Mouse (Mus musculus): ENCODE measurements around the gene Eif4ebp2.
"Not testable (repeated sequence)": the region's sequence is repeated elsewhere in the genome, so short reads cannot be mapped to it uniquely, and the experiment has no call there.

Eif4ebp2 gene

GRCm38 (mm10) chr10:61466242-61466641 lies 13.8 kb upstream of the Eif4ebp2 start:
- DNase-seq (ENCODE audit: low spot score in 2 of 2), result peak; percentile 4 to 16

DNA sequence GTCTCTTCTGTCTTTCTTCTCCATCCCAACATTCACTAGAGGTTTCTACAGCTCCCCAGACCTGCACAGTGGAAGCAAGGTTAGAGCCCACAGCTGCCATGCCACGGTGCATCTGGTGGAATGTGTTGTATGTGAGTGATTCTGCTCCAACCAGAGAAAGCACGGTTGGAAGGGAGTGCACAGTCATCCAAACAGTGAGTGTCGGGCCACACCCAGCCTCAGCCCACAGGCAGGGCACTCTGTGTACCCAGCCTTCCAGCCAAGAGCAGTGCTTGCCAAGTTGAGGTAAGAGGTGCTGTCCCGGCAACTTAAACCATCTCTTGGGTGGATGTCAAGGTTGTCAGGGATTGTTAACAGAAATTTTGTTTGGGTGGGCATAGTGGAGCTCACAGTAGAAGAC lies 12.5 kb upstream of the Eif4ebp2 start:
- DNase-seq (ENCODE audit: low spot score in 2 of 2), result no peak

- no peak for DNase-seq (ENCODE audit: low spot score in 2 of 2)
These were observed 4.7 kb upstream of the Eif4ebp2 start for GRCm38 (mm10) chr10:61457182-61457581.

- DNase-seq (ENCODE audit: low spot score in 2 of 2), result not testable (repeated sequence)
These were observed 710 bp upstream of the Eif4ebp2 start for GRCm38 (mm10) chr10:61453171-61453570.

GRCm38 (mm10) chr10:61451931-61452617 lies 387 bp downstream of the Eif4ebp2 start:
- peak; percentile 41 to 47 for DNase-seq (ENCODE audit: low spot score in 2 of 2)

DNA sequence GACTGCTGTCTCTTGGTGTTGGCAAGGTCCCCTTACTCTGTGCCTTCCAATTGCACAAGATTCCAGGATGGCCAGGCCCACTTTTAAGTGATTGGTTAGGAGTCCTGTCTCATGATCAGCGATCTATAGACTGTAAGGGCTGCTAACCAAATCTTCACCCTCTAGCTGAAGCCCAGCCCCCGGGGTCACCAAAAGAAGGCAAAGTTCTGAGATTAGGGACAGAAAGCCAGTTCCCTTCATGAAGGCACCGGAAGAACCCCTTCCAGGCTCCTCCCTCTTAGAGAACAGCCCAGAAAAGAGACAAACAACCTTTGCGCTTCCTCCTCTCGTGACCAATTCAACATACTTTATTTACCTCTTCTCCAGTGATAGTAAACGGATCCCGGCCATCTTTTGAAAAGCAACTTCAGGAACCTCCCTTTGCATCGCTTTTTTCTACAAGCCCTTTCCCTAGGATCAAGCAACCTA lies 964 bp downstream of the Eif4ebp2 start:
- DNase-seq (ENCODE audit: low spot score in 2 of 2), result peak; percentile 58 to 64

DNA sequence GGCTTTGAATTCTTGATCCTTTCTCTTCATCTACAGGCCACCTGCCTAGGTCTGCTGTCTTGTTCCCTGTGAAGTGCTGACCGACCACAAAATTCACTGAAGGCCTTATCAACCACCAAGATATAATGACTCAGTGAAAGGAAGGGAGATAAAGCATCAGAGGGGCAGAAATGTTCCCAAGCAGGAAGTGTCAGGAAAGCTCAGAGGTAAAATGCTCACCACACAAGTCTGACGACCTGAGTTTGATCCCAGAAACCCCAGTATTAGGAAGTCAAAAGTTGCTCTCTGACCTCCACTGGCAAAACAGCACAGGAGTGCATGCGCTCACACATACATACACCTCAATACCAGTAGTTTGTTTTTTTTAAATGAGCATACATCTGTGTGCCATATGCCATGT lies 3.6 kb downstream of the Eif4ebp2 start:
- DNase-seq (ENCODE audit: low spot score in 2 of 2), result no peak

DNA sequence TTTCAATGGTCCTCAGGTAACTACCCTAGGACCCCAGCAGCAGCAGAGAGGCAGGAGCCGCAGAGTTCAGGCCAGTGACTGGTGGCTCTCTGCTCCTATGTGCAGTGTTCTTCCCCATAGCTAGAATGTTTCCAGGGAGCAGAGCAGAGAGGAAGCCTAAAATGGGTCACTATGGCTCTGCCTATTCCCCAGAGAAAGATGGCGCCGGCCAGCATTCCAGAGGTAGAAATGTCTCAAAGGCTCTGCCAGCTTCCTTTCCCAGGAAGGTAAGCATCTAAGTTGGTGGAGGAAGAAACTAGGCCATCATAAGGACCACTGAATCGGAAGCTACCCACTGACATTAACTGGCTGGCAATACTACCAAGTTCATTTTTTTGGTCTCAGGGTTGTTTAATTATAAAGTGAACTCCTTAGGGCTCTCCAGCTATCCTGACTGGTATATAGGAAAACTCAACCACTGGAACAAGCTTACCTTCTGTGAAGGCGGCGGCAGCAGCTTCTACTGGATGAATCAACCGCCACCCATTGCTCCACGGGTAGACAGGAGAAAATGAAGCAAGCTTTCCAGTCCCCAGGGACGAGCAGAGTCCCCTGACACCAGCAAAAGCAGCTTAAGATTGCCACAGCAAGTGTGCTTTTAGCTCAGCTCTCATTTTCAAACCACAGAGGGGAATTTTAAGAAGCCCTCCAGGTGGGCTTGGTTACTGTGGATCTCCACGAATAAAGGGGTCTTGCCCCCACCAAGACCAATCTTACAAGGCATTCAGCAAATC lies 4.7 kb downstream of the Eif4ebp2 start:
- peak in 1 of 2 experiments; percentile 19 for DNase-seq (ENCODE audit: low spot score in 2 of 2)

GRCm38 (mm10) chr10:61445016-61445415 lies 7.4 kb downstream of the Eif4ebp2 start:
- no peak for DNase-seq (ENCODE audit: low spot score in 2 of 2)

- DNase-seq (ENCODE audit: low spot score in 2 of 2), result no peak
These were observed 8.6 kb downstream of the Eif4ebp2 start for GRCm38 (mm10) chr10:61443876-61444275.

- no peak for DNase-seq (ENCODE audit: low spot score in 2 of 2)
These were observed 9.0 kb downstream of the Eif4ebp2 start for GRCm38 (mm10) chr10:61443456-61443855.

GRCm38 (mm10) chr10:61440202-61440800 lies 12.2 kb downstream of the Eif4ebp2 start:
- no peak for DNase-seq (ENCODE audit: low spot score in 2 of 2)

- no peak for DNase-seq (ENCODE audit: low spot score in 2 of 2)
These were observed 21.1 kb downstream of the Eif4ebp2 start for GRCm38 (mm10) chr10:61431375-61431774.

- no peak for DNase-seq (ENCODE audit: low spot score in 2 of 2)
These were observed 23.4 kb downstream of the Eif4ebp2 start for GRCm38 (mm10) chr10:61429043-61429442.

- no peak for DNase-seq (ENCODE audit: low spot score in 2 of 2)
These were observed 24.0 kb downstream of the Eif4ebp2 start for GRCm38 (mm10) chr10:61428416-61428815.

DNA sequence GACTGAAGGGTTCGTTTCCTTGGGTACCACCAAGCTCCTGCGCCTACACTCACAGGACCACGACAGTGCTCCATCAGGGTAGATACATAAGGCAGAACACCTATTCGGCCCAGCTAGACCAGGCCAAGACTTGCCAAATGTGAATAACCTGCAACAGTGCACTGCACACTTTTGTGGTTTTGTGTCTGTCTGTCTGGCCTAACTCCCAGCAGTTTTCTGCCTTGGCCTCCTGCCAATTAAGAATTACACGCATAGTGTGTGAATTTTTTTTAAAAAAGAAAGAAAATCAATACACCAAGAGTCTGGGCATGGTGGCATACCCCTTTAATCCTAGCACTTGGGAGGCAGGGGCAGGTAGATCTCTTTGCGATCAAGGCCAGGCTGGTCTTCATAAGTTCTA lies 24.5 kb downstream of the Eif4ebp2 start:
- DNase-seq (ENCODE audit: low spot score in 2 of 2), result no peak

- no peak for DNase-seq (ENCODE audit: low spot score in 2 of 2)
These were observed 26.2 kb downstream of the Eif4ebp2 start for GRCm38 (mm10) chr10:61426251-61426757.

GRCm38 (mm10) chr10:61425047-61425446 lies 27.4 kb downstream of the Eif4ebp2 start:
- DNase-seq (ENCODE audit: low spot score in 2 of 2), result no peak

DNA sequence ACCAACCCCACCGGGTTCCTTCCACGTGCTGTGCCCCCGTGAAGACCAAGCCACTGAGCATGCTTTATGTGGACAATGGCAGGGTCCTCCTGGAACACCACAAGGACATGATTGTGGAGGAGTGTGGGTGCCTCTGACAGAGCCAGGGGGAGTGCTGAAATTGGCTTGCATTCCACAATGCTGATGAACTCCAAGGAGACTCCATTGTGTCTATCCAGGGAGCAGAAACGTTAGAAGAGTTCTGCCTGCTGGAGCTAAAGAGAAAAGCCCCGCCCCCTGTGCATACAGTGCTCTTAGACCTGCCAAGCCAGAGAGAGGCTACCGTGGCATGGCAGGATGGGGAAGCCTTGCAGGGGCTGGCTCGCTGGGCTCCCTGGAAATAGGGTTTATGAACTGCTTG lies 28.0 kb downstream of the Eif4ebp2 start:
- no peak for DNase-seq (ENCODE audit: low spot score in 2 of 2)

DNA sequence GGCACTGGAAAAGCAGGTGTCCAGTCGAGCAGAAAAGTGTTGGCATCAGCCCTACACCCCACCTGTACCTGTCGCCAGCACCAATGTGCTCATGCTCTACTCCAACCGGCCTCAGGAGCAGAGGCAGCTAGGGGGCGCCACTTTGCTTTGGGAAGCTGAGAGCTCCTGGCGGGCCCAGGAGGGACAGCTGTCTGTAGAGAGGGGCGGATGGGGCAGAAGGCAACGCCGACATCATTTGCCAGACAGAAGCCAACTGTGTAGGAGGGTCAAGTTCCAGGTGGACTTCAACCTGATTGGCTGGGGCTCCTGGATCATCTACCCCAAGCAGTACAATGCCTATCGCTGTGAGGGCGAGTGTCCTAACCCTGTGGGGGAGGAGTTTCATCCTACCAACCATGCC lies 29.2 kb downstream of the Eif4ebp2 start:
- no peak for DNase-seq (ENCODE audit: low spot score in 2 of 2)

- DNase-seq (ENCODE audit: low spot score in 2 of 2), result no peak
These were observed 29.6 kb downstream of the Eif4ebp2 start for GRCm38 (mm10) chr10:61422861-61423260.

- DNase-seq (ENCODE audit: low spot score in 2 of 2), result no peak
These were observed 32.5 kb downstream of the Eif4ebp2 start for GRCm38 (mm10) chr10:61420011-61420410.
